Mouse (Mus musculus) layer of hippocampus, adult 2 months (tissue): ENCODE measurements around the gene Tulp4. TPM values are rescaled to one million over a fixed set of nuclear protein-coding genes. Genes with fewer than 3 reads are reported as not detected.

Source experiments
- DNase-seq, 2 experiments: peaks; one replicate each; pipeline ENCODE4 v3.0.0; 2022; ENCODE audit warnings: low spot score in 2 of 2
- H3K27ac ChIP-seq: fragments of 200-600 bp; 2 replicates; pipeline ENCODE4 v1.8.1; 2022
- H3K4me3 ChIP-seq: fragments of 200-600 bp; 2 replicates; pipeline ENCODE4 v1.8.1; 2022; ENCODE audit warnings: mild to moderate bottlenecking
- CTCF ChIP-seq: fragments of 200-600 bp; conservative IDR thresholded peaks from 2 replicates; pipeline ENCODE4 v1.8.1; 2022; ENCODE audit warnings: antibody characterized with exemption, mild to moderate bottlenecking, moderate library complexity
- total RNA-seq, 2 experiments: library from RNA; stranded (reverse); gene quantifications; 2 replicates each; pipeline ENCODE4 v1.2.3; 2021

The Tulp4 gene
- total RNA-seq, 2 experiments from 2014 or later: 304 to 306 TPM

DNA sequence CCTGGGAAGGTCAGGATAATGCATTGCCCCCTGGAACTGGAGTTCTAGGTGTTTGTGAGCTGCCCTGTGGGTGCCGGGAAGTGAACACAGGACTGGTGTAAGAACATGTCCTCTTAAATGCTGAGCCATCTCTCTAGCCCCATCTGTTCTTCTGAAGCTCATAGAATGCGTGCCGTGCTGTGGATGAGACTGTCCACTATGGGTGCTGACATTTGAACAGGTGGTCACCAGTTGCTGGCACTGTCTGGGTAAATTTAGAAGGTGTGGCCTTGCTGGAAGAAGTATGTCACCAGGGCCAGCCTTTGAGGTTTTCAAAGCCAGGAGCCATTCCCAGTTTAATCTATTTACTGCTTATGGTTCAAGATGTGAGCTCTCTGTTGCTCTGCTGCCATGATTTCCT lies 4.0 kb upstream of the Tulp4 start:
- TF ChIP-seq CTCF: no peak
- no peak overlapping the region for H3K27ac ChIP-seq
- no peak overlapping the region for H3K4me3 ChIP-seq
- DNase-seq: no peak

DNA sequence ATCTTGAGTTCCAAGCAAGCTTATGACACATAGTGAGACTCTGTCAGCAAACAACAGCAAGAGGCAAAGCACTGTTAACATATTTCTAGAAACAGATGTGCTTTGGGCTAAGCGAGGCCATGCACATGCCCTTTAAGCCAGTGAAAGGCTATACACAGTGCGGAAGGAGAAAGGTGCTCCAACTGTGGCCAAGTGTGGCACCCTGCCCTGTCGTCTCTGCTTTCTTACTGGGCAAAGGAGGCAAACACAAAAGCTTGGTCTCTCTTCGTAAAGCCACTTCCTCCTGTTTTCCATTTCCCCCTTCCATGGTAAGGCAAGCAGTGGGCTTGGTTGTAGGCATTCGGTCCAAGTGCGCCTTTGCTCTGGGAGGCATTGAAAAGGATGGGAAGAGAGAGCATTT lies 2.7 kb upstream of the Tulp4 start:
- DNase-seq: no peak
- Histone ChIP-seq H3K4me3 (no peak overlapping the region), H3K27ac (no peak overlapping the region)
- TF ChIP-seq CTCF: no peak

DNA sequence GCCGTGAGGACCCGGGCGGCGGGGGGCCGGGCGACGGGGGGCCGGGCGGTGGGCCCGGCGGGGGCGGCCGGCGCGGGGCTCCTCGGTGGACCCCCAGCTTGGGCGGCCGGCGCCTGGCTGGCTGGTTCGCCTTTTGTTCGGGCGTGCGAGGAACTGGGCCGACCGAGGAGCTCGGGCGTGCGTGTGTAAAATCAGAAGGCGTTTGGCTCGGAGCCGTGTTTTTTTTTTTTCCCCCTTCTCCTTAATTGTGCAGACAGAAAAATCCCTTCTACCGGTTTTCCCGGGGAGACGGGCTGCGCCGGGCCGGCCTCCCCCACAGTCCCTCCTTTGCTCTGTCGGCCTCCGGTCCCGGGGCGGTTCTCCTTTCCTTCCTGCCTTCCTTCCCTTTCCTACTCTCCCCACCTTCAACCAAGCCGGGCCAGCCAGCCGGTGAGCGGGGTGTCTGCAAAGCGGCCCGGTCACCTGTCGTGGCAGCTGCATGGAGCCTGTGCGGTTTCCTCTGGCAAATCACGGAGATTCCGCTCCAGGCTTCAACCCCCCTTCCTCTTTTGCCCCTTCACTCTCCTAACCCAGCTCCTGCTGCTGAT lies 871 bp downstream of the Tulp4 start:
- Histone ChIP-seq H3K27ac (peak overlapping the region; percentile 96), H3K4me3 (peak overlapping the region; percentile 93)
- DNase-seq: peak; percentile 27 to 37
- no peak for TF ChIP-seq CTCF

DNA sequence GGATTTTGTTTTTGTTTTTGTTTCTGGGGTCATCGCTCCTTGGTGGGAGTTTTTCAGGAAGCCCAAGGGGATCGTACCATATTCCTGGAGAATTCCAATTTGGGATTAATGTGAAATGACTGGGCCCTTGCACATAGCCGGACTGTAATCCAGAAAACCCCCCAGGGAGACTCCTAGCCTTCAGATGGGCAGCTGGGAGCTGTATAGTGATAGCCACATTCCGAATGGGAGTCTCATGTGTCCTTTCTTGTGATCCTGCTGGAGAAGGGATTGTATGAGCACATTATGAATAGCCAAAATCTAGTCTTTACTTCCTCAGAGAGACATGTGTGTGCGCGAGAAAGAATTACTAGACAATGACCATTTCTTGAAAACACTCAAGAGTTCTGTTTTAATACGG lies 1.9 kb downstream of the Tulp4 start:
- no peak for TF ChIP-seq CTCF
- Histone ChIP-seq H3K4me3 (peak overlapping the region; percentile 93), H3K27ac (peak overlapping the region; percentile 96)
- DNase-seq: no peak

DNA sequence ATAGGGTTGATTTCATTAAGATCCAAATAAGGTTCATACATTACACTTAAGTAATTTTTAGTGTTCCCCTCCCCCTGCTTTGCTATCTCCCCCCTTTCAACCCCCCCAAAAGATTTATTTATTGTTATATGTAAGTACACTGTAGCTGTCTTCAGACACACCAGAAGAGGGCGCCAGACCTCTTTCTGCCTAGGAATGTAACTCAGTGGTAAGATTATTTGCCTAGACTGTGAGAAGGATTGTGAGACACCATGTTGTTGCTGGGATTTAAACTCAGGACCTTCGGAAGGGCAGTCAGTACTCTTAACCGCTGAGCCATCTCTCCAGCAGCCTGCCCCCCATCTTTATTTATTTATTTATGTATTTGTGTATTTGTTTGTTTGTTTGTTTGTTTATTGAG lies 4.7 kb downstream of the Tulp4 start:
- DNase-seq: peak in 1 of 2 experiments; percentile 23
- no peak overlapping the region for H3K27ac ChIP-seq

DNA sequence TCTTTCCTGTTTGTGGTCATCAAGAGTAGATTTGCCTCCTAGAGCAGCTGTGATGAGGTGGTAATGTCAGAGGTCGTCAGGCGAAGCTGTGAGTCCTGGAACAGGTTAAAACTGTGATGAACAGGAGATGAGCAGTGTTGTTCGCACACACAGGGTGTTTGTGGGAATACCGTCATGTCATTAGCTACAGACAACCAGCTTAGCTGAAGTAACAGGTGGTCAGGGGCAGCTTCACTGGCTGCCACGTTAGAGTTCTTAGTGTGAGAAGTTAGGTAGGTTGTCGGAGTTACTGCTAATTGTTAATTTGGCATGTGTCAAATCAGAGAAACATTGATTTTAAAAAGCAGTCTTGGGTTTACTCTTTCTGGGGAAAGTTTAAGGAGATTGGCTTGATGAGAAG lies 7.4 kb downstream of the Tulp4 start:
- no peak for DNase-seq
- Histone ChIP-seq H3K27ac (no peak overlapping the region), H3K4me3 (no peak overlapping the region)
- no peak for TF ChIP-seq CTCF

More for the DNA sequence above, 4.7 kb downstream of the Tulp4 start:
- TF ChIP-seq CTCF: peak; percentile 74
- no peak overlapping the region for H3K4me3 ChIP-seq

DNA sequence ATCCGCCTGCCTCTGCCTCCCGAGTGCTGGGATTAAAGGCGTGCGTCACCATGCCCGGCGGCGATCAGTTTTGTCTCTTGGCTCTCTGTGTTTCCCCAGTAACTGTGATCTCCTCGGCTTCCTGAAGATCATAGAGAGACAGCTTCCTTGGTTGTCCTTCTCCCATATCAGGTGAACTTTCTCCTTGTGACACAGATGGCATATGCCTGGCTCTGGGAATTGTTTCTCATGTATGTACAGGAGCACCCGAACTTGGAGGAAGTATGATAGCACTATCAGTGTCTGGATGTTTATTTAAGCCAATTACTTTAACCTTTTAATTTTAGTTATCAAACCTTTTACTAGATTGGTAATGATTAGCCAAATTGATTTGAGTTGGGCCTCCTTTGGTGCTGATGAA lies 8.8 kb downstream of the Tulp4 start:
- Histone ChIP-seq H3K27ac (no peak overlapping the region), H3K4me3 (no peak overlapping the region)
- TF ChIP-seq CTCF: no peak
- no peak for DNase-seq

DNA sequence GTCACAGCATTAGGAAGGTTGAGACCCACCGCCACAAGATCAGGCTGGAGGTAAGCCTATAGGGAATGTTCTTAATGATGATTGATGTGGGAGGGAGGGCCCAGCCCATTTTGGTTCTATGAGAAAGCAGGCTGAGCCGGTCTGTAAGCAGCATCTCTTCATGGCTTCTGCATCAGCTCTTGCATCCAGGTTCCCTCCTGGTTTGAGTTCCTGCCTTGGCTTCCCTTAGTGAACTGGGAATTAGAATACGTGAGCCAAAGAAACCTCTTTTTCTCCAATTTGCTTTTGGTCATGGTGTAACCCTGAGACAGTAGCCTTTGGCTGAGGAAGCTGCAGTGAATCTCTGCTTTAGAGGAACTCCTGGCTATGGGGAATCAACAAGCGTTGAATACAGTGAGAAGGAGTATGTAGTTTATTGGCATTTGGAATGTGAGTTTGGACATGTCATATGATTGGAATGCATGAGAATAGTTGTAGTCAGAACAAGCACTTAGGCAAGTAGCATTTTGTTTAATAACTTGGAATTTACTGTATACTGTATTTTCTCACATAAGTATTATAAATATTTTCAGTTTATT lies 11.0 kb downstream of the Tulp4 start:
- Histone ChIP-seq H3K4me3 (no peak overlapping the region), H3K27ac (no peak overlapping the region)
- no peak for DNase-seq
- no peak for TF ChIP-seq CTCF

DNA sequence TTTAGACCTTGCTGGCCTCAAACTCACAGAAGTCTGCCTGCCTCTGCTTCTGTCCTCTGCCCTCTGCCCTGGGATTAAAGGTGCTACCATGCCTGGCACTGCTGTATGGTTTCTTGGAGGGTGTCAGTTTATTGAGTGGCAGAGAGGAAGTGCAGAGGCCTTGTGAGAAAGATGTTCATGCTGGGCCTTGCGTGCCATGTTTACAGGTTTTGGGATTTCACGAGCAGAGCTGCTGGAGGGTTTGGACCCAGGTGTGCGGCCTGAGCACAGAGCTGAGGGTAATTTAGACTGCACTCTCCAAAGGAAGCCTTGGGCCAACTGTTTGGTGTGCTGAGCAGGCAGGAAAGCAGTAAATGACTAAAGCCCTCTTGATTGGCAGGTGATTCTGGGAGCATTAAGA lies 11.7 kb downstream of the Tulp4 start:
- no peak for TF ChIP-seq CTCF
- H3K27ac ChIP-seq: 0 out of 2 replicates have a peak overlapping the region, but pooled peaks have one; percentile 5

DNA sequence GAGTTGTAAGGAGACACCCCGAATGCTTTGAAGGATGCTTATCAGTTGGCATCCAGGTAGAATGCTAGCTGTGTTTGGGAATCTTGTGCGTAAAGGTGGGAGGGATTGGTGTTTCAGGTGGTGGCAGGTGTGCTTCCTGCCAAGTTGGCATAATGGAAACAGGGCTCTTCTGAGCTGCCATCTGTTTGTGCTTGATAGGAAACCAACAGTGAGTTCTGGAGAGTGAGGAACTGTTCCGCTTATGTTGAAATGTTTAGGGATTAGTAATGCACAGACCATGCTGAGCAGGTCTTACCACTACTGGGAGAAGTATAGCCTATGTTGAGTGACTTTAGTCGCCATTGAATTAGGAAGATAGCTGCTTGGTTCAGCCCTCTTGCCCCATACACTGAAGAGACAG lies 12.6 kb downstream of the Tulp4 start:
- DNase-seq: no peak
- no peak for TF ChIP-seq CTCF
- Histone ChIP-seq H3K27ac (no peak overlapping the region), H3K4me3 (no peak overlapping the region)

More for the DNA sequence above, 11.7 kb downstream of the Tulp4 start:
- H3K4me3 ChIP-seq: no peak overlapping the region
- no peak for DNase-seq

DNA sequence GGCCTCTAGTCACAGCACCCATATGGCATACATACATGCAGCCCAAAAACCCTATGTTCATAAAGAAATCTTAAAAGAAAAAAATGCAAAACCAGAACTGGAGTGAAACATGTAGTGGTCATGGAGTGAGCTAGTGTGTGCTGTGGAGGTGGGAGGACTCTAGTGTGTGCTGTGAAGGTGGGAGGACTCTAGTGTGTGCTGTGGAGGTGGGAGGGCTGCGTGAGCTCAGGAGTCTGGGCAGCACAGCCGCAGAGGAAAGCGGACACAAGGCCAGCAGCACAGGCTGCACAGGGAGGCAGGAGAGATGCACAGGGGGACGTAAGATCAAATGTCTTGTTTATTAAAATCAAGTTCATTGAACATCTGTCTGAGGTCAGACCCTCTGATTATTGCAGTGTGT lies 17.5 kb downstream of the Tulp4 start:
- H3K27ac ChIP-seq: no peak overlapping the region
- no peak overlapping the region for H3K4me3 ChIP-seq
- no peak for TF ChIP-seq CTCF
- DNase-seq: no peak

DNA sequence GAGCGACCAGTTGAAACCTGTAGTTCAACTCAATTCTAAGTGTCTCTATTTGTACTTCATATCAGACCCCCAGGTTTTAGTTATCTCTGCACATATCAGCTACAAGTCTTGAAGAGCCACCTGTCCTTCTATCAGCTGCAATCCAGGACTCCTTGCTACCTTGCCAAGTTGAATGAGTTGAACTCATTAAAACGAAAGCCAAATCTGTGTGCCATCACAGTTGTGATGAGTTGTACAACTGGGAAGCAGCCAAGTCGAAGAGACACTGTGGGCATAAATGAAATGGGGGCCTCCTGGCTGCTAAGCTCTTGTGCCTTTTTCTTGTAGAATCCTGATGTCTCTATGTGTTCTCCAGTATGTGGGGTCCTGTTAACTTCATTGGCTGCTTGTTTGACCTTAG lies 19.2 kb downstream of the Tulp4 start:
- peak in 1 of 2 experiments; percentile 12 for DNase-seq
- H3K27ac ChIP-seq: no peak overlapping the region
- no peak overlapping the region for H3K4me3 ChIP-seq
- TF ChIP-seq CTCF: no peak

DNA sequence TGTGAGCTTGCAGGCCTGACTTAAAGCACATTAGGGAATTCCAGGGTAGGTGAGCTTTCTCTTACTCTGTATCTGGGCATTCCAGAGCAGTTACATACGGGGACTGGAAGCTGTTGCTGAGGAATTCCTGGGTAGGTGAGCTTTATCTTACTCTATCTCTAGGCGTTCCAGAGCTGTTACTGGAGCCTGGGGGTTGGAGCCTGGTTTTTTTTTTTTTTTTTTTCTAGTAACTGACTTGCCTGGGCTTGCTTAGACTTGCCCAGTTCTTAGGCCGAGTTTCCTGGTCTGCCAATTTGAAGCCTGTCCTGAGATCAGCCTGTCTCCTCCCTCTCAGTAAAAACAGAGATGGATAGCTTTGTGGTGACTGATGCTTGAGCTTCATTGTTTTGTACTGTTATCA lies 21.8 kb downstream of the Tulp4 start:
- Histone ChIP-seq H3K4me3 (no peak overlapping the region), H3K27ac (no peak overlapping the region)
- no peak for DNase-seq
- TF ChIP-seq CTCF: no peak

DNA sequence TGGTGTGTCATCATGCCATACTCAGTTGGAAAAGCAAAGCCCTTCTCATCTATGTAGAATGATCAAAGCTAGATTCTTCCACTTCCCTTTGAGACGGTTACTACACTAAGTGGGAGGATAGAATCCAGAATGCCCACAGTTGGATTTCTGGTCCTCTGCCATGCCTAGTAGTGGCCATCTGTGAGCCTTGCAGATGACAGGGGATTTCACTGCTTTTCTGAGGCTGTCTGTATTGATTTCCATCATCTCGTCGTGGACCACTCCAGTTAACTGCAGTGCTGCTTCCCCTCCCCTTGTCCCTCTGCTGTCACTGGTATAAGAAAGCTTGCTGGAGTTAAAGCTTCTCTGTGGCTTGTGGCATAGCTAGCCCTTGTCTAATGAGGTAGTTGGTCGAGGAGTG lies 23.1 kb downstream of the Tulp4 start:
- Histone ChIP-seq H3K27ac (no peak overlapping the region), H3K4me3 (no peak overlapping the region)
- peak; percentile 31 to 32 for DNase-seq
- TF ChIP-seq CTCF: no peak
